Mouse (Mus musculus): ENCODE measurements around the gene Alpk1.
"Not testable (repeated sequence)": the region's sequence is repeated elsewhere in the genome, so short reads cannot be mapped to it uniquely, and the experiment has no call there.

Gene Alpk1

DNA sequence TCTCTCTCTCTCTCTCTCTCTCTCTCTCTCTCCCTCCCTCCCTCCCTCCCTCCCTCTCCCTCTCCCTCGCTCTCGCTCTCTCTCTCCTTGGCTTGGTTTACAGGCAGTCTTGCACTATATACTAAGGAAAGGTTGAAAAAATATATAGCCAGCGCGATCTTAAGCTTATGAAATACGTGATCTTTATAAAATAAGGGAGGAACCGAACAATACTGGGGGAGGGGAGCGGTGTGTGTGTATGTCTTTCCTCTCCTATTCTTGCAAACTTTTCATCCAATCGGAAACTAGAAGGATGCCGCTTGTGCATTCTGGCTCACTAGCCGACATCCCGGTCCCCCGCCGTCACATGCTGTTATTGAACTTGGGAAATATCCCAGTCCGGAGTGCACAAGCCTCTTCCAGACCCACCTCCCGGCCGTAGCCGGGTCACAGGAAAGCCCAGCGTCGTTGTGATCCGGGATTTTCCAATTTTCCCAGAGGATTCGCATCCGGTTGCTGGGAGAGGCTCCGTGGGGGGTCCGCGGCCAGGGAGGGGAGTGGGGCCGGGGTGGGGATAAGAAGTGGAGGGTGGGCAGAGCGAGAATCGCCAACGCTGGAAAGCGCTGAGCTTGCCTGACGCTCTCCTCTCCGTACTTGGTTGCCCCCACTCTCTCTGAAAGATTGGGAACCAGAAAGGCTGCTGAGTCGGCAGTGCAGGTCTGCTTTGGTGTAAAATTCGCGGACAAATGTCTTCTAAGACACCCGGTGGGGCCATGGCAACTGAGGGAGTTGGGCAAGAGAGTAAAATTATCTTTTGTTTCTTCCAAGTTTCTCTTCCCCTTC, 10.1 kb upstream of the Alpk1 start:
- CTCF ChIA-PET, result no interaction called here

GRCm38 (mm10) chr3:127789500-127790191, 9.3 kb upstream of the Alpk1 start, which contains the start of gene Tifa:
TSS of gene Tifa (plus strand) at chr3:127789805.
- CTCF ChIA-PET, result no interaction called here

DNA sequence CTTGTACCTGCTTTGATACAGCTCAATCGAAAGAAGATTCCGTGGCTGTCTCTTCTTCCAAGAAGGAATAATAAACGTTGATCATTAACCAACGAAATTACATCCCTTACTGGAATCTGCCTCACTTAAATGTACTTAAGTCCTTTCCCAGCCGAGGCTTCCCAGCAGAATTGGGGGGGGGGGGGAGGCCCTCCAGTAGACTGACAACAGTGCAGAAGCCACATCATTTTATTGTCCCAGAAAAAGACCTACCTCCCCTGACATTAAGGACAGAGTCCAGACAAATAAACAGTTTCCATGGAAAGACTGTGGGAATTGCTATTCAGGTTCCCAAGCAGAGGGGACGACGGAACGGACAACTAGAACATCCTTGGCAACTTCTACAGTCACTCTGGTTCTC, 8.6 kb upstream of the Alpk1 start:
- CTCF ChIA-PET, result no interaction called here

DNA sequence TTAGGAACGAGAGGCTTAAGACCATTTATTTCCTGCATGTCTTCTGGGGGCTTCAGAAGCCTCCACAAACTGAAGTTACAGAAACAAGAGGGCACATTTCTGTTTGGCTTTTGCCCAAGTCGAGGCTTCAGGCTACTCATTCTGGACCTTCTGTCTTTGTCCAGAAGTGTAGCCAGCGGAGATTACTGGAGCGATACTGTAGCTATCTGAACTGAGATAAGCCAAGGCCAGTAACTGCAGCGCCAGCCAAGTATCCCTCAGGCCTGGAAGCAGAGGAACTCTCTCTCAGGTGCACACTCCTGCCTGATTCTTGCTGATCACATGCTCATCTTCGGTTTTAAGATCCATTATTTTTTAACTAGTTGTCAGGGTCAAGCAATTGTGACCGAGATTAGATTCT, 7.7 kb upstream of the Alpk1 start:
- CTCF ChIA-PET, result no interaction called here

- CTCF ChIA-PET, result interaction anchor here (0.6 to 0.7 kb wide), 2 partner anchors 11 to 107 kb away, joined by 3 to 19 read pairs; no protein-coding TSS in a partner anchor
Observed at GRCm38 (mm10) chr3:127787032-127787431, 6.7 kb upstream of the Alpk1 start.

DNA sequence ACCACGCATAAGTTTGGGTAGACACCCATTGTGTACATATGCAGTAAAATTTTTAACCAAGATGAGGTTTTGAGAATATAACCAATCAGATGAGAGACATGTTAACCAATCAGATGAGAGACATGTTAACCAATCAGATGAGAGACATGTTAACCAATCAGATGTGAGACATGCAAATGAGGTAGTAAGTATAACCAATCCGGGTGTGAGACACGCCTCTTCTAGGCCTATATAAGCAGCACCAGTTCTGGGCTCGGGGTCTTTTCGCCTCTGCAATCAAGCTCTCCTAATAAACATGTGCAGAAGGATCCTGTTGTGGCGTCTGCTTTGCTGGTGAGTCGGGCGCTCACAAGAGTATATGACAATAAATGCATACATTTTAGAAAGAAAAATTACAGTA, 3.4 kb upstream of the Alpk1 start:
- CTCF ChIA-PET, result not testable (repeated sequence)

GRCm38 (mm10) chr3:127782921-127783320, 2.6 kb upstream of the Alpk1 start:
- CTCF ChIA-PET, result no interaction called here

GRCm38 (mm10) chr3:127780921-127781320, 594 bp upstream of the Alpk1 start:
- CTCF ChIA-PET, result no interaction called here

- CTCF ChIA-PET, result no interaction called here
Observed at GRCm38 (mm10) chr3:127769146-127769545, 11.2 kb downstream of the Alpk1 start.

GRCm38 (mm10) chr3:127765971-127766370, 14.4 kb downstream of the Alpk1 start:
- CTCF ChIA-PET, result no interaction called here

DNA sequence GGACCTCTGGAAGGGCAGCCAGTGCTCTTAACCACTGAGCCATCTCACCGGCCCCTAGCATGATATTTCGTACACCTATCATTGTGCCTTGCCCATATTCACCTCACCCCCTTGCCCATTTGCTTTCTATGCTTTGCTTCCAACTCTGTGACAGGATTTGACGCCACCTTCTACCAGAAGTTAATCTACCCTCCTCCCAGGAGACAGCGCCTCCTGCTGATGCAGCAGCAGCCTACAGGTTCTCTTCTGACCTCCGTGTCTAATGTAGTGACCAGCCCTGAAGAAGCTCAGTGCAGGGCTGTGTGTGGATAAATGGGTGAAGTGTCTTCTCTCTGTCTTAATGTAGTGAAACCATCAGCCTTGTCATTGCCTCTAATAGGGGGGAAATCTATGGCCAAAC, 15.8 kb downstream of the Alpk1 start:
- CTCF ChIA-PET, result no interaction called here

GRCm38 (mm10) chr3:127763076-127763612, 17.2 kb downstream of the Alpk1 start:
- CTCF ChIA-PET, result interaction anchor here (0.6 to 0.7 kb wide), 2 partner anchors 129 to 830 kb away, joined by 4 to 10 read pairs; no protein-coding TSS in a partner anchor

GRCm38 (mm10) chr3:127762403-127762802, 17.9 kb downstream of the Alpk1 start:
- CTCF ChIA-PET, result interaction anchor here (0.5 to 0.7 kb wide), 4 partner anchors 40 to 830 kb away, joined by 4 to 13 read pairs (median 7); no protein-coding TSS in a partner anchor

GRCm38 (mm10) chr3:127759212-127759611, 21.1 kb downstream of the Alpk1 start:
- CTCF ChIA-PET, result no interaction called here

- CTCF ChIA-PET, result no interaction called here
Observed at GRCm38 (mm10) chr3:127758806-127759205, 21.5 kb downstream of the Alpk1 start.

DNA sequence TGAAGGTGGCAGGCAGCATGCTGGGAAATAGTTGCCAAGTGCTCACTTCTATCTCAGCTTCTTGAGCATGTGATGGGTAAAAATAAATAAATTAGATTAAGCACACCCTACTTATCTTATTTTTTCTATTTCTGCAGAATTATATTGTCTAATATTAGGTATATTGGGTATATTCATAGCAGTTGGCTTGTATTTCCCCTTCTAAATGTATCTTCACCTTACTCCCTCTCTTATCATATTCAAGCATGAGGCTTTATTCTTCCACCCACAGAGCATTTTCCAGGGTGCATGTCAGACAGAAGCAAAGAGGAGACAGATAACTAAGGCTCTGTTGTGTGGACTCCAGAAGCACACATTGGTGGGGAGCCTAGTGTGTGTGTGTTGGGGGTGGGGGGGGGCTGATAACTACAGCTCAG, 22.4 kb downstream of the Alpk1 start:
- CTCF ChIA-PET, result no interaction called here

GRCm38 (mm10) chr3:127756458-127756857, 23.9 kb downstream of the Alpk1 start:
- CTCF ChIA-PET, result interaction anchor here (0.5 kb wide), 1 partner anchor 130 kb away, joined by 3 read pairs; no protein-coding TSS in a partner anchor

- CTCF ChIA-PET, result no interaction called here
Observed at GRCm38 (mm10) chr3:127749981-127750562, 30.3 kb downstream of the Alpk1 start.

- CTCF ChIA-PET, result no interaction called here
Observed at GRCm38 (mm10) chr3:127749266-127749665, 31.1 kb downstream of the Alpk1 start.

DNA sequence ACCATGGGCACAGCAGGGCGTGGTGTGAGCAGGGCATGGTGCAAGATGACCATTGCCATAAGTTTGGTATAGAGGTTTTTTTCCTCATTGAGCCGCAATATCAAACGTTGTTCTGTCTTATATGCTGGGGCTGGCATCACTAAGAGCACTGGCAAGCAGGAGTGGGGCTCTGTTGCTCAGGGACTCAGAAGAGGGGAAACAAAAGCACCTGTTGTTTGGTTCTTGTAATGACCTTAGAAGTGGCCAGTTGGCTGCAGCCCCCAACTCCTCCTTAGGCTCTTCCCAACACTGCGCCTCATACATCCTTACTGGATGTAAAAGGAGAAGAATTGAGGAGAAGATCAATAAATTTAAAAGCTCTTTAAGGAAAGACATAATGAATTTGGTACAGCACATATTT, 31.7 kb downstream of the Alpk1 start:
- CTCF ChIA-PET, result no interaction called here

DNA sequence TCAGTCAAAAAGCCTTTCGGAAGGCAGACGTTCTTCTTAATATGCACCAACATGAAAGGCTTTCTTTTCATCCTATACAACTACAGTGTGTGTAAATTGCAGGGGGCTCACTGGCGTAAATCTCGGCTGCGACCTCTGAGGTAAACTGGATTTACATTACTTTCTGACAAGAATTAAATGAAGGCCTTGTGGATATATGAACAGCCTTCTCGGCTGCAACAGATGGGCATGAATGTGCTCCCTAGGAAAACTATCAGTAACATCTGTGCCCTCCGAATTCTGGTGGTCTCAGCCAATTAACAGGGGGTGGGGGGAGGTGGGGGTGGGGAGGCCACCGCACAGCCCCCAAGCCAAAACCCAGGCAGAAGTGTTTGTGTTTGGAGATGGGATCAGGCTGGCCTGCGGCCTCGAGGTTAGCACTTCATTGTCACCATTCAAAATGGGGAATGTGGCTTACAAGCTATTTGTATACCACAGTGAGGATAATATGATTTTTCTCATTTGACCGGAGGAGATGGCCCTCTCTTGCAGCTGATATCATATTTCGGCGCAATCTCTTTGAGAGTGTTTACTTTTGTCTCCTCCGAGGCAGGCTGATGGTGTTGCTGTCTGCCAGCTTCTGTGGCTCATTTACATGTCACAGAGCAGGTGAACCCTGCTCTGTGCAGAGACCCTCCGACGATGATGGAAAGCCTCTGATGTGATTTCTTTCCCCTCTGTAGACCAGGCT, 34.3 kb downstream of the Alpk1 start:
- CTCF ChIA-PET, result no interaction called here

DNA sequence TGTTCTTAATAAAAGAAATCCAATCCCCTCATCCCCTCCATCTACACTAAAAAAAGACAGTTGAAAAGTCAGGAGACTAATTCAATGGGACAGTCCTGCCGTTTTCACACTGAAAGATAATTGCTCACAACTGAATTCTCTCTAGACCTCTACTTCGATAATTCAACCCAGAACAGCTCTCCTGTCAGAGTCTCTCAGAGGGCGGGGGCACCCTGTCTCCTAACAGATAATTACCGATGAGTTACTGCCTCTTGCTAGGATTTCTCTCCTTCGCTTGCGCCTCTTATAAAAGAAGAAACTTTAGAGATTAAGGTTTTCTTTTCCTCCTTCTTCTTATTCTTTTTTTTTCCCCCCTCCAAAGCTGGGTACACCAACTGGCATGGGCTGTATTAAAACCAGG, 34.8 kb downstream of the Alpk1 start:
- CTCF ChIA-PET, result no interaction called here

Data from spleen, embryonic (tissue).